Comparison of ENCODE assay signal across 8 mouse cellular contexts in genomic region chr8:85071041-85071440, GRCm38 (mm10). TPM values are rescaled to one million over a fixed set of nuclear protein-coding genes. Genes with fewer than 3 reads are reported as not detected.
DNase-seq lines count a peak whose midpoint lies in the region; ATAC-seq lines count a peak whose summit lies in the region.

No protein-coding gene starts in this region.

- 64% methylated on average over 5 of the region's 5 CpGs for WGBS in lung, embryonic 16.5 days
- 86% methylated on average over 5 of the region's 5 CpGs for WGBS in forebrain, embryonic 10.5 days

- H3K4me1 ChIP-seq in lung, embryonic 16.5 days (replicated peaks; ENCODE audit: control insufficient read depth, insufficient read depth, low read length), result peaks cover 12% of the 10 kb centered on the region
- peaks cover 24% of the 10 kb centered on the region for H3K4me1 ChIP-seq in forebrain, embryonic 10.5 days

- peak overlapping the region; percentile 98 for H3K27ac ChIP-seq in lung, embryonic 16.5 days (ENCODE audit: low read length)
- H3K27ac ChIP-seq in forebrain, embryonic 10.5 days, result peak overlapping the region; percentile 93

- H3K9me3 ChIP-seq in lung, embryonic 16.5 days (ENCODE audit: control insufficient read depth, low read length), result no peaks in the 10 kb centered on the region
- no peaks in the 10 kb centered on the region for H3K9me3 ChIP-seq in forebrain, embryonic 10.5 days

- H3K36me3 ChIP-seq in lung, embryonic 16.5 days (ENCODE audit: control insufficient read depth, insufficient read depth, low read length), result peaks cover 15% of the 10 kb centered on the region
- H3K36me3 ChIP-seq in forebrain, embryonic 10.5 days (replicated peaks), result peaks cover 54% of the 10 kb centered on the region

- H3K27me3 ChIP-seq in lung, embryonic 16.5 days (ENCODE audit: control insufficient read depth, insufficient read depth, low read depth, low read length), result no peaks in the 10 kb centered on the region
- H3K27me3 ChIP-seq in forebrain, embryonic 10.5 days (ENCODE audit: poor library complexity, severe bottlenecking), result no peaks in the 10 kb centered on the region

- H3K9ac ChIP-seq in lung, embryonic 16.5 days (ENCODE audit: low read length), result peak overlapping the region; percentile 95

- ATAC-seq in lung, embryonic 16.5 days (ENCODE audit: low read depth), result no peak

- peak overlapping the region; percentile 99 for H3K4me3 ChIP-seq in lung, embryonic 16.5 days (ENCODE audit: low read length)
- H3K4me3 ChIP-seq in forebrain, embryonic 10.5 days, result peak overlapping the region; percentile 91

- H3K4me2 ChIP-seq in lung, embryonic 16.5 days (ENCODE audit: low read depth, low read length), result peak overlapping the region; percentile 82

- DNase-seq in lung, postnatal 14 days, result no peak
- no peak for DNase-seq in forebrain, embryonic 10.5 days (ENCODE audit: extremely low spot score, low spot score)
- DNase-seq in kidney, postnatal 14 days, result peak; percentile 53
- peak; percentile 45 for DNase-seq in neural tube, embryonic 10.5 days (ENCODE audit: extremely low spot score, low spot score)
- no peak for DNase-seq in layer of hippocampus, adult 9-10 months (ENCODE audit: low spot score)
- DNase-seq in frontal cortex, postnatal 36 days (ENCODE audit: low spot score in 2 of 2), result no peak
- DNase-seq in thymus, postnatal 10 days (ENCODE audit: low spot score in 2 of 2), result no peak

RNA-seq across cellular contexts. Expression of gene Dhps, which starts 0.5 kb away (rescaled TPM):
- 51.9 and 53.9 TPM in 2 replicates for polyA plus RNA-seq in lung, embryonic 16.5 days (2015; fragmentation: Nextera tagmentation; extraction: Ambion mirVana)
- 67.2 and 68.5 TPM in 2 replicates for polyA plus RNA-seq in forebrain, embryonic 10.5 days (2016; fragmentation: Nextera tagmentation; extraction: Ambion mirVana)

RNA-seq across cellular contexts. Expression of gene Gm5741, which starts 3.3 kb away (rescaled TPM):
- not detected in 2 replicates for polyA plus RNA-seq in lung, embryonic 16.5 days (2015; fragmentation: Nextera tagmentation; extraction: Ambion mirVana)
- polyA plus RNA-seq in forebrain, embryonic 10.5 days (2016; fragmentation: Nextera tagmentation; extraction: Ambion mirVana), result not detected in 2 replicates

RNA-seq across cellular contexts. Expression of gene Wdr83os, which starts 9.5 kb away (rescaled TPM):
- polyA plus RNA-seq in lung, embryonic 16.5 days (2015; fragmentation: Nextera tagmentation; extraction: Ambion mirVana), result 134 and 137 TPM in 2 replicates
- 139 and 142 TPM in 2 replicates for polyA plus RNA-seq in forebrain, embryonic 10.5 days (2016; fragmentation: Nextera tagmentation; extraction: Ambion mirVana)

RNA-seq across cellular contexts. Expression of gene Wdr83, which starts 10.1 kb away (rescaled TPM):
- 45.4 and 45.8 TPM in 2 replicates for polyA plus RNA-seq in lung, embryonic 16.5 days (2015; fragmentation: Nextera tagmentation; extraction: Ambion mirVana)
- polyA plus RNA-seq in forebrain, embryonic 10.5 days (2016; fragmentation: Nextera tagmentation; extraction: Ambion mirVana), result 58.4 and 63.3 TPM in 2 replicates

RNA-seq across cellular contexts. Expression of gene Fbxw9, which starts 11.2 kb away (rescaled TPM):
- polyA plus RNA-seq in lung, embryonic 16.5 days (2015; fragmentation: Nextera tagmentation; extraction: Ambion mirVana), result 28.2 and 29.9 TPM in 2 replicates
- polyA plus RNA-seq in forebrain, embryonic 10.5 days (2016; fragmentation: Nextera tagmentation; extraction: Ambion mirVana), result 22.9 and 26.3 TPM in 2 replicates

Comparison
In these comparisons a context has a peak if more than half of its experiments do, and no peak if none do; other contexts are left out.
1. DNase-seq: peak in kidney, postnatal 14 days (single experiment) and neural tube, embryonic 10.5 days (single experiment); none in lung, postnatal 14 days (single experiment), forebrain, embryonic 10.5 days (single experiment), layer of hippocampus, adult 9-10 months (single experiment), frontal cortex, postnatal 36 days (0 of 2) and thymus, postnatal 10 days (0 of 2).